Mouse (Mus musculus) fat pad, adult 2 months (tissue): ENCODE results near the gene Myh7b.

Experiments used
- DNase-seq: peaks from one replicate; pipeline ENCODE4 v3.0.0-alpha.2; 2011; ENCODE audit warnings: low read depth, low spot score; ENCODE audit errors: extremely low read depth

The Myh7b gene

DNA sequence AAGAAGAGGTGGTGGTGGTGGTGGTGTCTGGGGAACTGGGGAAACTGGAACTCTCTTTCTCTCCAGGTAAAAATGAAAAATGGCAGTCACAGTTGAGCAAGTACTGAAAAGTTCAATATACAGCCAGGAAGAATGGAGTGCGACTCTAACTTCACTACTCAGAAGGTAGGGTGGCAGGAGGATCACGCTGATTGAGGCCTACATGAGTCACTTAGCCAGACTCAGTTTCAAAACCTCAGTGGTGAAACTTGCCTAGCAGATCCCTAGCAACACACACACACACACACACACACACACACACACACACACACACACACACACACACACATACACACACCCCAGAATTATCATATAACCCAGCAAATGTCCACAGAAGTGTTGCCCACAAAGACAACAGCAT is 70.9 kb downstream of the Myh7b start:
- no peak for DNase-seq

- DNase-seq, result no peak
These were observed 72.1 kb downstream of the Myh7b start for GRCm38 (mm10) chr2:155683137-155683536.

- no peak for DNase-seq
These were observed 72.8 kb downstream of the Myh7b start for GRCm38 (mm10) chr2:155683821-155684220.
